Mouse (Mus musculus): Measurements from ENCODE around the gene Laptm5.

Laptm5 gene

GRCm38 (mm10) chr4:130913077-130913476, at the start of gene Laptm5:
Laptm5 (plus strand) TSS chr4:130913125.
- peak; percentile 86 to 88 for DNase-seq

DNA sequence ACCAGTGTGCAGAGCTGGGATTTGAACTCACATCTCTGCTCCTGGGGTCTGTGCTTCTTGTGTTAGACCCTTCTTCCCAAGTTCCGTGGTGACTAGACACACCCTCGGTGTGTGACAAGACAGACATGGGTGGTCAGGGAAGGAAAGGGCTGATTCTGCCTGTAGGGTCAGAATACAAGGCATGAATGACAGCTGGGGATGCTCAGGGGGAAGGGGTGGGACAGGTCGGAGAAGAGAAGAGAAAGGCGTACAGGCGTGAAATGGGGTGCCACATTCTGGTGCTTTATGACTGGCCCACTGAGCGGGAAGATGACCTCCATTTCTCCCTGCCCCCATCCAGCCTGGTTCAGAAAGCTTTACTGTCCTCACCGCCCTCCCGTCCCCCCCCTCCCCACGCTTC, 47.5 kb upstream of the Laptm5 start:
- no peak for DNase-seq

DNA sequence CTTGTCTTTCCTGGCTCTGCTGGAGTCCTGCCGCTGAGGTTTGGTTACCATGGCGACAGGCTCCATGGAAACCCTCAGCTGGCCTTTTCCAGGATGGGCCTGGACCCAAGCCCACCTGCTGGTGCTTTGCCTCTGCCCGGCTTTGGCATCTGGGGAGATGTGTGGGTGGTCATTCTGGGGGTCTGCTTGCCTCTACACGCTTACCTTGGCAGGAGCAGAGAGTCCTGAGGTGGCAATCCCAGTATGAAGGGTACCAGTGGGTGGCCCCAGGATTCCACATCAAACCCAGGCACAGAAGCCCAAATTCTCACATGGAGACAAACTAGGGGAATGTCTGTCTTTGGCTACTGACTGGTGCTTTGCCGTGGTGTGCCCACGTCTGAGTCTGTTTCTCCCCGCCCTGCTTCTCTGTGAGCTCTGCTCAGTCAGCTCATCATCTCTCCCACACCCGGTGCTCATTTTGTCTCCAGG, 47.0 kb upstream of the Laptm5 start:
- no peak for DNase-seq

DNA sequence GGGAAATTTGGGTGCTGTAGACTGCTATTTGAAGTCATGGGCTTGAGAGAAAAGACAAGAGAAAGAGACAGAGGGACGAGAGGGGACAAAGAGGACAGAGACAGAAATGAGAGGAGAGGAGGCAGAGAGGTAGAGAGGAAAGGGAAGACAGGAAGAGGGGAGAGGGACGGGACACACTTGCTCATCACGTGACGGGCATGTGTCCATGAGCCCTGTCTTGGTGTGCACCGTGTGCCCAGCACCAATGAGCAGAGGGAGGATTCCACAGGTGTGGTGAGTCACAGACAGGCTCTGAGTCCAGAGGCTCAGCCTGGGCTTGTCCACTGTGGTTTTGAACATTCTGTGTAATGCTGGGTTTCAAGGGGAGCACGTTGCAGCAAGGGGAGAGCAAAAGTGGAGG, 45.0 kb upstream of the Laptm5 start:
- no peak for DNase-seq

DNA sequence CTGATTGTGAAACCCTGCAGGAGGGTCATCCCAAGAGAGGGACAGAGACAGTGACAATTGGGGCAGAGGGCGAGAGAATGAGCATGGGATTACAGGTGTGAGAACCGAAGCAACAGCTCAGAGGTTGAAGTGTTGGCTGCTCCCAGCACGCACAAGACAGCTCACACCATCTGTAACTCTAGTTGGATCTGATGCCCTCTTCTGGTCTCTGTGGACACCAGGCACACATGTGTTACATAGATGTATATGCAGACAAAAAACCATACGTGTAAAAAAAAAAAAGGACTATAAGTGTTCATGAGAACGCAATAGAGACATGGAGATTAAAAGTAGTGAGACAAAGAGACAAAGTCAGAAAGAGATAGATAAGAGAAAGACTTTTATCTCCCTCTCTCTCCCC, 44.1 kb upstream of the Laptm5 start:
- DNase-seq, result no peak

- no peak for DNase-seq
Observed at GRCm38 (mm10) chr4:130872414-130872813, 40.5 kb upstream of the Laptm5 start.

GRCm38 (mm10) chr4:130873440-130873839, 39.5 kb upstream of the Laptm5 start:
- peak; percentile 33 to 34 for DNase-seq

DNA sequence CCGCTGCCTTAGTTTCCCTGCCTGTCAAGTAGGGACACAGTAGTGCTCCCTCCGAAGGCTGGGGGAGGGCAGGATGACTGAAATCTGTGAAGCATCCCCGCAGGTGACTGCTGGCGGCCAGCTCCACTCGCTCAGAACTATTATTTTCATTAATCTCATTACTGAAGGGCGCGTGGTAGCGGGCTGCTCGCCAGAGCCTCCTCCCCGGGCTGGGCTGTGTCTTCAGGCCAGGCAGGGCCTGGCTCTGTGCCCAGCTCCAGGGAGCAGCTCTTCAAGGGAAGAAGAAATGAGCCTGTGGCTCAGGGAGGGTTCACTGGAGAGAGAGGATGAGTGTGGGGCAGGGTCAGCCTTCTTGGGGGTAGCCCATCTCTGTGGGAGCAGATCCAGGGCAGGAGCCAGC, 38.3 kb upstream of the Laptm5 start:
- no peak for DNase-seq

DNA sequence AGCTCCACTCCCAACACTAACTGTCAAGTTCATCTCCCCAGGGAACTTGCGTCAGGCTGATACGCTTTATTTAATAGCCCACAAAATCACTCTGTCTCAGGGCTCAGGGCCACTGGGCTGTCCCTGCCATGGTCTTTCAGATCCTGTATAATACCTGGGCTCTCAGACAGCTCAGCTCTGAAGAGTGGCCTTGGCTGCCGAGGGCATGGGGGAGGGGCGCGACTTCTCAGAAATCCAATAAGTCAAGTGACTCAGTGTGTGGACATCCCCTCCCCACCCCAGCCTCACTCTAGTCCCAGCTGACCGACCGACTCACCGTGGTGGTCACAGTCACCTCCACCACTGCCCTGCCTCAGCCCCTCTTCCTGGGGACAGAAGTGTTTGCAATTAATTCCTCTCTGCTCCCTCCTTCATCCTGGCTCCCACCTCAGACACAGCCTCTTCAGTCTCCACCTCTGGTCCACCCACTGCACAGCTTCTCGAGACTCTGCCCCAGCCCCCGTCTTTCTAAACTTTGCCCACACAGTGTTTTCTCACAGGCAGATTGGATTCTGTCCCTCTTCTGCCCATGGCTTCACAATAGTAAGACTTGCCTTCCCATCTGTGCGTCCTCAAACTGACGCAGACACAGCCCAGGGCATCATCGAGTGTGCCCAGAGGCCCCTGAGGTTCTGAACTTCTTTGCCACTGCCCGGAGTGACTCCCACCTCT, 36.8 kb upstream of the Laptm5 start:
- DNase-seq, result no peak

DNA sequence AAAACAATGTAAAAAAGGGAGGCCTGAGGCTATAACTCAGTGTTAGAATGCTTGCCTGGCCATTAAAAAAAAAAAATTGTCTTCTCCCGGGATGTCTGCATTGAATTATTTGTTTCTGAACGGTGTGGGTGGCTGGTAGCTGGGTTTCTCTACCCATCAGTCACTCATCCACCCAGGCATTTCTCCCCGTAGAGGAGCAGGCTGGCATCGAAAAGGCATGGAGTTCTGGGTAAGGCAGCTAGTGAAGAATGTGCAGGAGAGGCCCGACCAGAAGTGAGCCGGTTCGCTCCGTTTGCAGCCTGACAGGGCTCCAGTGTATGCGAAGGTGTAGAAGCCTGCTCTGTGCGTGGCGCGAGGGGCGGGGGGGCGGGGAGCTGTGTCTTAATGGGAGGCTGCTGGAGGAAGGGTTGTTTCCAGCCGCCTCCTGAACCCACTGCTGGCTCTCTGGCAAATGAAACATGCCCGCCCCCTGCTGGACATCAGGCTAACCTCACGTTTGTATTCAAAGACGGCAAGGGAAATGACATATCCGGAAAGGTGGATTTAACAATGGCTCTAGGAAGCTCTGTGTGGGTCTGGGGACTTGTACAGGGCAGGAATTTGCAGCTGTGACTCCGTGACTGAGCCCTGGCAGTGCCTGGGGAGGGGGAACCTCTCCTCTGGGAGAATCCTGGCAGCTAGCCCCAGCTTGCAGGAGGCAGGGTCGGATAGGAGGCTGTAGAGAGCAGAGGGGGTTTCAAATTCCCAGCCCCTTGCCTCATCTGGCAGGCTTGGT, 34.5 kb upstream of the Laptm5 start:
- peak; percentile 87 to 89 for DNase-seq

DNA sequence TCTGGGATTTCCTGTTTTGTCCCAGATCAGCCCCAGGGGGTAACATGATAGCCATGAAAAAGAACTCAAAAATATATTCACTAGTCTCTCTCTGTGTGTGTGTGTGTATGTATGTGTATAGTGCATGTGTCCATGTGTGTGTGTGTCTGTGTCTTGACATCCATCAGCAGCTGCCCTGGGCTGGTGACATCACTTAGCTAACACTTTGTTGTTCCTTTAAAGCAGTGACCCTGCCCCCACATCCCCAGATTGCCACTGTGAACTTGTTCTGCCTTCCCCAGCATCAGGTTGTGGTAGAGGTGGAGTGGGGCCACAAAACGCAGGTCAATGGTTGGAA, 33.9 kb upstream of the Laptm5 start:
- no peak for DNase-seq

- no peak for DNase-seq
Observed at GRCm38 (mm10) chr4:130881336-130881735, 31.6 kb upstream of the Laptm5 start.

DNA sequence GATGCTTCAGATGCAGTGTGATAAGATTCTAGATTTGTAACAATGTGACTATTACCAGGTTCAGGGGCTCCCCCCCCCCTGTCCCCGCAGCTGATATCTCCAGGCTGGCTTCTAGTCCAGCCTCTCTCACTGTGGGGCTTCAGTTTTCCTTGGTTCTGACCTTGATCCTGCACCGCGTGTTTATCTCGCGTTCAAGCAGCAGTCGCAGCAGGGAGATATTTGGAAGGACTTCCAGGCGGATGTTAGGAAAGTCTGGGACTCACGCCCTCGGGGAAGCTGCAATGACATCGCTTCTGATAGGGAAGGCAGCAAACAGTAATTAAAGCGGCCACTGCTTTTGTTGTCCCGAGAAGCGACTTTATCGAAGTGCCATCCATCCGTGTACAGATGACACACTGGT, 30.2 kb upstream of the Laptm5 start:
- no peak for DNase-seq

DNA sequence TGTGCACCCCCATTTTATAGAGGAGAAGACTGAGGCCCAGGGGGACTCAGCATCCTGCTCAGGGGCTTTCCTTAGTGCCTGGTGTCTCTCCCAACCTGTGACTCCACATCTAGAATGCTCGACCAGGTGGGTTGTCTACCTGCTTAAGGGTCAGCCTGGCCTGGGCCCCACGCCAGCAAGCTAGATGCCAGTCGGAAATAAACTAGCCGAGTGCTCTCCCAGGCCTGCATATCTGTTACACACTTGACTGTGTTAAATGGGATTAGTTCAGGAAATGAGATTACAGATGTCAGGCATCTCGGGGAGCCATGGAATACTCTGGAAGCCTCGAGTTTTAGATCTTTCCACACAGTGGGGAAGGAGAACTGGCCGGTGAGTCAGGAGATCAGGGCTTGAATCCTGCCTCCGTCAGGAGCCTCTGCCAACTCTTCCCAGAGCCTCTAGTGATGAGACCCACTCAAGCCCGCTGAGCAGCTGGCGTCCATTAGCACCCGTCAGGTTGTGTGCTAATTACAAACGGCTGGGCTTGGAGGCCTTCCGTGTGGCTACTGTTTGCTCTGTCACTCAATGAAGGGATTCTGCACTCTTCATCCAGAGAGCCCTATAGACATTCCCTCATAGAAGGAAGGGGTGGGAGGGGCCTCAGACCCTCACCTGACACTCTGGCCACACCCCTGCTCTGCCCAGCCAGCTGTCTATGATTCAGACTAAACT, 28.9 kb upstream of the Laptm5 start:
- no peak for DNase-seq

- no peak for DNase-seq
Observed at GRCm38 (mm10) chr4:130887148-130887745, 25.7 kb upstream of the Laptm5 start.

- DNase-seq, result no peak
Observed at GRCm38 (mm10) chr4:130889777-130890510, 23.0 kb upstream of the Laptm5 start.

- DNase-seq, result no peak
Observed at GRCm38 (mm10) chr4:130890511-130890840, 22.4 kb upstream of the Laptm5 start.

GRCm38 (mm10) chr4:130892001-130892587, 20.8 kb upstream of the Laptm5 start:
- peak; percentile 85 to 86 for DNase-seq

DNA sequence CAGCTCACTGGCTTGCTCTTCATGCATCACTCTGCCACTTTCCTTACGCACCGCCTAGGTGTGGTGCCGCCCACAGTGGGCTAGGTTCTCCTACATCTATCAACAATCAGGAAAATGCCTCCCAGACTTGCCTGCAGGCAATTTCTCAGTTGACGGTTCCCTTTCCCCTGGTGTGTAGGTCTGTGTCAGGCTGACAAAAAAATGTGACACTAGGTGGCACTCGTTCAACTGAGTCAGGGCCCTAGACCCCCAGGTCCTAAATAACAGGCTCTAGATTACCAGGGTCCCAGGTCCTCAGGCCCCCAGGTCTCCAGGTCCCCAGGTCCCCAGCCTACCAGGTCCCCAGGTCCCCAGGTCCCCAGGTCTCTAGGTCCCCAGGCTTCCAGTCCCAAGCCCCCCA, 19.2 kb upstream of the Laptm5 start:
- DNase-seq, result no peak

GRCm38 (mm10) chr4:130895701-130896100, 17.2 kb upstream of the Laptm5 start:
- DNase-seq, result no peak

GRCm38 (mm10) chr4:130896372-130896771, 16.6 kb upstream of the Laptm5 start:
- DNase-seq, result peak; percentile 85 to 89

DNA sequence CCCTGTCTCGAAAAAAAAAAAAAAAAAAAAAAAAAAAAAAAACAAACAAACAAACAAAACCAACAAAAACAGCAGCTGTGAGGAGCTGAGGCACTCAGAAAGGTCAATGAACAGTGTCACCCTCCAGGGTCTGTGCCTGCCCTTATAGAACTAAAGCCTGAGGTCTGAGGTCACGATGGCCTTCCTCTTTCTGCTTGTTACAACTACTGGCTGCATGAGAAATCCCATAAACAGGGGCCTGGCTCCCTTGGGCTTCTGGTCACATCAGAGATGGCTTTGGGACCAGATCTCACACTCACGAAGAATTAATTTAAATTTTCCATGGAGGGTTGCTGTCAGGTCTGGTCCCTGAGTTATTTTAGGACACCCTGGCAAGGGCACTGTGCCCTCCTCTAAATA, 13.5 kb upstream of the Laptm5 start:
- peak in 1 of 2 experiments; percentile 55 for DNase-seq

Data from B cell, adult 2 months (primary cell).